Mouse (Mus musculus): ENCODE results near the gene Acvr1. TPM values are rescaled to one million over a fixed set of nuclear protein-coding genes. Genes with fewer than 3 reads are reported as not detected.
A peak's percentile ranks its signal among the peaks of the same experiment; 100 is the strongest.

Gene Acvr1
- total RNA-seq, 2 experiments from 2014 or later = 37.6 to 43.2 TPM

- DNase-seq (ENCODE audit: low spot score in 2 of 2) = no peak
Observed at GRCm38 (mm10) chr2:58523097-58523496, 43.9 kb downstream of the Acvr1 start.

- DNase-seq (ENCODE audit: low spot score in 2 of 2) = no peak
Observed at GRCm38 (mm10) chr2:58521621-58522020, 45.3 kb downstream of the Acvr1 start.

DNA sequence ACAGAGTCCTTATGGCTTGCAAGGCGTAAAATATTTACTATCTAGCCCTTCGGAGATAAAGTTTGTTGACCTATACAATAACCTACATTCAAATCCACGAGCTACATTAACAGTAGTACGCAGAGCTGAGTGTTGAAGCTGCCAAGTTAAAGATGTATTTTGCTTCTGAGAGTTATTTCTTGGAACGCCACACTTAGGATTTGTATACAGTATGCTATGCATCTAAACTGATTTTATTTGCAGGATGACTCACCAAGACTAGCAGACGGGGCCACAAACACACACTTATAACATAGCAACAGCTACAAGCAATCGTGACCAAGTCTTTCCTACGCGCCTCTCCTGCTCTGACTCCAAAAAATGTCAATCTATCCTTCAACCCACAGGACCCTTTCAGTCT is 46.2 kb downstream of the Acvr1 start:
- DNase-seq (ENCODE audit: low spot score in 2 of 2) = no peak

DNA sequence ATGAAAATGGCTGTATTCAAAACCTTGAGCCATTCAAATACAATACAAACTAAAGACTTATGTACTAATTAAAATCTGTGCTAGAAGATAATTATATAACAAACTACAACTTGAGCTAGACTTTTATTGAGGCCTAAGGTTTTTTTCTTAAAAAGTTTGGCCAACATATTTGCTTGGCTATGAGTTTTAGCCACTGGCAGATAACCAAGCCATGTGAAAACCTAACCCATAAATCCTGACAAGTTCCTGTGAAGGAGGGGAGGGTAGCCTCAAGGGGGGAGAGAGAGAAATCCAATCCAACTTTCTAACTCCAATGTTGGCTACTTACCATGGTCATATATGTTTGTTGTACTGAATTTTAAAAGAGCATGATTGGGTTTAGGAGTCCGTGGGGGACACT is 48.4 kb downstream of the Acvr1 start:
- DNase-seq (ENCODE audit: low spot score in 2 of 2) = no peak

DNA sequence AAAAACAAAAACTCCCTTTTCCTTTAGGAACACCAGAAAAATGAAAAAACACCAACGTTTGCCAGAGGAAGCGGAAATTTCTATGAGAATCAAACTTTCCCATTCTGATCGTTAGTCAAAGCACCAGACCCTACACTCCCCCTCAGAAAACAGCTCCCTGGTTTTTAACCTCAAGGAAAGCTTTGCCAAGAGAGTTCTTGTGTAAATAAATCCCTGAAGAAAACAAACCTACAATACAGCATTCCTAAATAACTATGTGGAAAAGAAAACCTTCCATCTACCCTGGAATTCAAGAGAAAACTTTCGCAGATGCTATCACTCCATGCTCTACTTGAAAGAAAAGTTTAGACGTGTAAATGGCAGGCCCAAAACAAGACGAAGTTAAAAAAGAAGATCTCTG is 50.0 kb downstream of the Acvr1 start:
- DNase-seq (ENCODE audit: low spot score in 2 of 2) = no peak

DNA sequence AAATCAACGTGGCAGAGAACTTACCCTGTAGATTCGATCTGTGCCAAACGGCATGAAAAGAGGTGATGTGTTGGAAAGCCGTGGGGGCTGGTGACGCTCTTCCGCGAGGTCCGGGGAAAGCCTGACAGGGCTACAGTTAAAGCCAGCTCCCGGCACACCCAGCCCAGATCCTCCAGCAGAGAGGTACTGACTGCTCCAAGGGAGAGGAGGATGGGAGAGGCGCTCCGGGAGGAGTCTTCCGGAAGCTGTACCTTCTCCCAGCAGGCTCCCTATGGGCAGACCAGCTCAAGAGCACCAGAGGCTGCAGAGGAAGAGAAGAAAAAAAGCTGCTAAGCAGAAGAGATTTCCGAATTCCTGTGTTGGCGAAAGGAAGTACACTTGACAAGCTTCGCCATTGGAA is 51.0 kb downstream of the Acvr1 start:
- DNase-seq (ENCODE audit: low spot score in 2 of 2) = no peak

GRCm38 (mm10) chr2:58514489-58514888 is 52.5 kb downstream of the Acvr1 start:
- no peak for DNase-seq (ENCODE audit: low spot score in 2 of 2)

DNA sequence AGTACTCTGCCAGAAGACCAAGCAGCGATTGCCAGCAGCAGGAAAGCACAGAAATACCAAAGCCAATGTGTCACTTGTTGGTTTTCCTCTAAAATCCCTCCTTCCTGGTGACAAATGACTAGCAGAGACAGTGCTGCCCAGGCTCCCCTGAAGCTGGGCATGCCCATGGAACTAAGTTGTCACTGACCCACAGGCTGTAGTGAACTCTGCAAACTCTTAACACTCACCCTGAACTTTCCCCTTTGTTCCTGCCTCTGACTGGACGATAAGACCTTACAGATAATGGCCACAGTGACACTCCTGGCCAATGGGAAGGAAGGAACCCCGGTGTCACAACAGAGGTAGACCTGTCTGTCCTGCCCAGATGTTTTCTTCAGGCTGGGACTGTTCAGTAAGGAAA is 53.7 kb downstream of the Acvr1 start:
- no peak for DNase-seq (ENCODE audit: low spot score in 2 of 2)

- no peak for DNase-seq (ENCODE audit: low spot score in 2 of 2)
Observed at GRCm38 (mm10) chr2:58510192-58510591, 56.8 kb downstream of the Acvr1 start.

GRCm38 (mm10) chr2:58505306-58506090 is 61.5 kb downstream of the Acvr1 start:
- DNase-seq (ENCODE audit: low spot score in 2 of 2) = no peak

- DNase-seq (ENCODE audit: low spot score in 2 of 2) = no peak
Observed at GRCm38 (mm10) chr2:58496647-58497410, 70.1 kb downstream of the Acvr1 start.

- DNase-seq (ENCODE audit: low spot score in 2 of 2) = no peak
Observed at GRCm38 (mm10) chr2:58495271-58495670, 71.7 kb downstream of the Acvr1 start.

DNA sequence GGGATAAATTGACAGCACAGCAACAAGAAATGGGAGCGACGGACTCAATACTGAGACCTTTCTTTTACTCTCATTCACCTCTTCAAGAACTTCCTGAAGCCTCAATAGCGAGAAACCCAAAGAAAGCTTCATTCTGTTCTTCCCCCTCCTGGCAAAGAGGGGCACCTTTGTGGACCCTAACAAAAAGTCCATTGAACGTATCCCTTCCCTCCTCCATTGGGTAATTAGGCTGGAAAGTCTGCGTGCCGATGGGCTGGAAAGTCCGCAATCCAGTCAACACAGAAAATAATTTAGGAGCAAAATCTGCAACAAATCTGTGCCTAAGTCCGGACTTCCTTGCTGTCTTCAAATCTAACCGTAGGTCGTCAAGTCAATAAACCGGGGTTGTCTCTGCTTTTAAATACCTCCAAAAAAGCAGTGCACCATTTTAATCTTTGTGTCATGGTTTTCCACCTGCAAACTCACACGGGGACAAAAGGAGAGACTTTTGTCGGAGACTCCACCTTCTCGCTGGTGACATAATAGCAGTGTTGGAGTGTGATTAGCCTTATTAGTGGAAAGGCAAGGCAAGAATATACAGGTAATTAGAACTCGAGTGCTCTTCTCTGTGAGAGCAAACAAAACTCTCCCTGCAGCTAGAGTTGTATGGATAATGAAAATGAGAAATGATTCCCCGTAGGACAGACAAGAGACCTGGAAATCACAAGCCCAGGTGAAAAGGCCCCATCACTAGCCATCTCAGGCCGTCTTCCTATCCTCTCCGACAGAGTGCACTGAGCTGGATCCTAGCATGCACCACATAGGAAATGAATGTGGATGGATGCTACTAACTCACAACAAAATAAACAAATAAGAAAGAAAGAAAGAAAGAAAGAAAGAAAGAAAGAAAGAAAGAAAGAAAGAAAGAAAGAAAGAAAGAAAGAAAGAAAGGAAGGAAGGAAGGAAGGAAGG is 73.0 kb downstream of the Acvr1 start:
- no peak for DNase-seq (ENCODE audit: low spot score in 2 of 2)

- peak in 1 of 2 experiments; percentile 30 for DNase-seq (ENCODE audit: low spot score in 2 of 2)
Observed at GRCm38 (mm10) chr2:58489275-58489674, 77.7 kb downstream of the Acvr1 start.

- no peak for DNase-seq (ENCODE audit: low spot score in 2 of 2)
Observed at GRCm38 (mm10) chr2:58488404-58488803, 78.6 kb downstream of the Acvr1 start.

DNA sequence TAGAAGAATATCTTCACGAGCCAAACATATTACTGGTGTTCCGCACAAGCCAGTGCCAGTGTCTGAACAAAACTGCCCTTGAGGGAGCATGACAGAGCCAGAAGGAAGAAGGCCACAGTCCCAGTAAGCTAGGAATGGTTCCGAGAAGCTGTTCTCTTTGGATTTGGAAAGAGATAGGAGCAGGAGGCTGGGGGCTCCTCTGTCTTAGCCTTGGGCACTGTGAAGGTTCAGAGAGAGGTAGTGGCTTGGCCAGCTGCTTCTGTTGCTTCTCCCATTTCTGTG is 79.7 kb downstream of the Acvr1 start:
- no peak for DNase-seq (ENCODE audit: low spot score in 2 of 2)

- DNase-seq (ENCODE audit: low spot score in 2 of 2) = no peak
Observed at GRCm38 (mm10) chr2:58486441-58487278, 80.3 kb downstream of the Acvr1 start.

DNA sequence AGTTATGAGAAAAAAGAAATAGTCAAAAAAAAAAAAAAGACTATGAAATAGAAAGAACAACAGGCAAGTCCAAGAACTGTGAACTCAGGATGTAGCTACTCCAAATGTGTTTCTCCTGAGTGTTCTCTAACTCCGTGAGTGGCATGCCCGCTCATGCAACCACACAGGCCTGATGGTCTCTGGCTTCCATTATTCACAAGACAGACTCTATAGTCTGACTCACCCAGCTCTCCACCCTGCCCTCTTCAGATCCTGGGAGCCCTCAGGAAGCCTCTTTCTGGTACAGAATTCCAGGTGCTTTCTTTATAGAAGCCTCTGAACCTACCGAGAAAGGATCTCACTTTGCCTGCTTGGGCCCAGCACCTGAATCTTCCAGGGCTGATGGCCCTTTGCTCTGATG is 81.3 kb downstream of the Acvr1 start:
- DNase-seq (ENCODE audit: low spot score in 2 of 2) = no peak

DNA sequence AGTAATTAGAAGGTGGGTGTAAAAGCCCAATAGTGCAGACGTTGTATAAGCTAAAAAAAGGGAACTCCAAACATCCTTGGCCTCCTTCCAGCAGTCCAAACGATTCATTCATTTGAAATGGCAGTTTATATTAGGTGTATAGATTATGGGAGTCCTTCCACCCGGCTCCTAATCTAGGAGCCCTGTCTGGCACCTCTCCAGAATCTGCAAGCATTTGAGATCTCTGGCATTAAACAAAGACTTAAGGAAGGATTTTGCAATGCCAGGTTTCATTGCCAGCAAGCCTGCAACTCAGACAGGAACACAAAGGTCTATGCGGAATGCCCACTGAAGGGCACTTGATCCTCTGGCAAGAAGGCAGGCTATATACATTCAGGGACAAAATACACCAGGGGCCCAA is 81.8 kb downstream of the Acvr1 start:
- no peak for DNase-seq (ENCODE audit: low spot score in 2 of 2)

- DNase-seq (ENCODE audit: low spot score in 2 of 2) = no peak
Observed at GRCm38 (mm10) chr2:58484284-58484965, 82.5 kb downstream of the Acvr1 start.
